Mouse (Mus musculus): ENCODE results near the gene Prss28. TPM values are rescaled to one million over a fixed set of nuclear protein-coding genes. Genes with fewer than 3 reads are reported as not detected.

The Prss28 gene
- total RNA-seq, 2 experiments from 2014 or later = not detected

GRCm38 (mm10) chr17:25341490-25341889 is 33.0 kb downstream of the Prss28 start:
- DNase-seq = no peak

- DNase-seq = no peak
Measured at GRCm38 (mm10) chr17:25345462-25345861, 37.0 kb downstream of the Prss28 start, which contains the start of gene Tpsab1. TSS of gene Tpsab1 (minus strand) at chr17:25345562.

GRCm38 (mm10) chr17:25361291-25361690 is 52.8 kb downstream of the Prss28 start:
- no peak for DNase-seq

Other genes starting within 250 kb of the Prss28 start
- gene Tmem204, start 225.1 kb upstream of the Prss28 start, total RNA-seq (2021) = 10 to 100 TPM; 31.4 to 39.7 TPM
- gene Telo2, start 192.7 kb upstream of the Prss28 start, total RNA-seq (2021) = 10 to 100 TPM; 19.7 to 22.4 TPM
- not detected for gene Ptx4, start 187.9 kb upstream of the Prss28 start, total RNA-seq (2021)
- 10 to 100 TPM; 42.0 to 43.8 TPM for gene Clcn7, start 175.3 kb upstream of the Prss28 start, total RNA-seq (2021)
- gene Ccdc154, start 146.2 kb upstream of the Prss28 start, total RNA-seq (2021) = not detected
- under 1 TPM in 1 of 2 experiments, not detected in 1; 0.43 TPM for gene Gm38655, start 133.2 kb upstream of the Prss28 start, total RNA-seq (2021)
- gene BC003965, start 124.1 kb upstream of the Prss28 start, total RNA-seq (2021) = 10 to 100 TPM; 18.7 to 20.7 TPM
- gene Unkl, start 120.2 kb upstream of the Prss28 start, total RNA-seq (2021) = 10 to 100 TPM; 16.5 to 17.6 TPM
- 10 to 100 TPM; 41.2 to 43.2 TPM for gene Gnptg, start 68.5 kb upstream of the Prss28 start, total RNA-seq (2021)
- 10 to 100 TPM; 23.1 to 29.0 TPM for gene Tsr3, start 68.5 kb upstream of the Prss28 start, total RNA-seq (2021)
- 10 to 100 TPM in 1 of 2 experiments, 1 to 10 TPM in 1; 6.9 to 10.7 TPM for gene Baiap3, start 52.3 kb upstream of the Prss28 start, total RNA-seq (2021)
- 100 to 1,000 TPM; 242 to 248 TPM for gene Ube2i, start 34.0 kb upstream of the Prss28 start, total RNA-seq (2021)
- under 1 TPM; 0.30 to 0.43 TPM for gene Prss34, start 10.3 kb upstream of the Prss28 start, total RNA-seq (2021)
- gene Prss29, start 10.0 kb downstream of the Prss28 start, total RNA-seq (2021) = not detected
- gene Tpsab1, start 36.9 kb downstream of the Prss28 start, total RNA-seq (2021) = 1 to 10 TPM in 1 of 2 experiments, under 1 TPM in 1; 0.63 to 1.2 TPM
- gene Tpsb2, start 57.7 kb downstream of the Prss28 start, total RNA-seq (2021) = 1 to 10 TPM; 2.8 to 3.2 TPM
- gene Tpsg1, start 60.6 kb downstream of the Prss28 start, total RNA-seq (2021) = not detected
- gene Cacna1h, start 125.1 kb downstream of the Prss28 start, total RNA-seq (2021) = 10 to 100 TPM; 58.7 to 97.3 TPM
- gene Tekt4, start 146.0 kb downstream of the Prss28 start, total RNA-seq (2021) = not detected
- gene Sstr5, start 188.6 kb downstream of the Prss28 start, total RNA-seq (2021) = under 1 TPM; 0.49 to 0.53 TPM